Mouse (Mus musculus) embryonic facial prominence, embryonic 10.5 days (tissue): Measurements from ENCODE around the gene Krtap3-1. TPM values are rescaled to one million over a fixed set of nuclear protein-coding genes. Genes with fewer than 3 reads are reported as not detected.
A peak's percentile ranks its signal among the peaks of the same experiment; 100 is the strongest.
"Not testable (repeated sequence)": the region's sequence is repeated elsewhere in the genome, so short reads cannot be mapped to it uniquely, and the experiment has no call there.

Experiments
- DNase-seq: peaks from one replicate; pipeline ENCODE4 v3.0.0-alpha.2; 2017; ENCODE audit warnings: low spot score
- H3K27ac ChIP-seq: fragments of 300-500 bp; sonication (generic); replicated peaks from 2 replicates; pipeline ENCODE4 v1.5.1; 2016; ENCODE audit warnings: mild to moderate bottlenecking
- H3K27me3 ChIP-seq: fragments of 300-500 bp; sonication (generic); replicated peaks from 2 replicates; pipeline ENCODE4 v1.6.1; 2016; ENCODE audit warnings: low read depth, mild to moderate bottlenecking; ENCODE audit not compliant: poor library complexity, severe bottlenecking
- H3K36me3 ChIP-seq: fragments of 300-500 bp; sonication (generic); replicated peaks from 2 replicates; pipeline ENCODE4 v1.6.1; 2016; ENCODE audit warnings: mild to moderate bottlenecking, moderate library complexity
- H3K4me1 ChIP-seq: fragments of 300-500 bp; sonication (generic); 2 replicates; pipeline ENCODE4 v1.6.1; 2016
- H3K4me3 ChIP-seq: fragments of 300-500 bp; sonication (generic); 2 replicates; pipeline ENCODE4 v1.5.1; 2016; ENCODE audit warnings: mild to moderate bottlenecking, moderate library complexity
- H3K9me3 ChIP-seq: fragments of 300-500 bp; sonication (generic); 2 replicates; pipeline ENCODE4 v1.6.1; 2016; ENCODE audit warnings: mild to moderate bottlenecking
- WGBS: fragments of 180-500 bp; shearing (Covaris S2); methylation state at CpG from one replicate; pipeline ENCODE4 v1.1.7; 2016; 5-methylcytosine and 5-hydroxymethylcytosine counted together
- polyA plus RNA-seq: library from polyadenylated mRNA; unstranded; fragments of >200 nt; fragmentation: Nextera tagmentation; extraction: Ambion mirVana; gene quantifications from 2 replicates; pipeline ENCODE4 v1.2.1, GENCODE M21; 2016

The Krtap3-1 gene
- polyA plus RNA-seq: not detected in 2 replicates

DNA sequence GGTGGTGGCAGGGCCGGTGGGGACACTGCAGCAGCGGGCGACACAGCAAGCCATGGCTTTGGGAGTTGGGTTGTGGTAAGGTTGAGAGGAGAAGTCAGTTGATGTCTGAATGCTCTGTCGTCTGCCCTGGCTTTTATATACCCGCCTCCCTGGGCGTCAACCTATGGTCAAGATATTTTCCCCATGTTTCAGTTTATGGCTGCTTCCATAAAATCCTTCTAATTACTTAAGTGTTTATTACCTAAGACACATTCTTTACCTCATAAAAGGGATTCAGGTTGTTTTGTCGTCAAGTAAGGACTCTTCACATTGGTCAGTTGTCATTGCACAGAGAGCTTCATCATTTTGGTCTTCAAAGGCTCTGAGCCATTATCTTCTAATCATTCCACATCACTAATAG is at the start of gene Krtap3-1:
Krtap3-1 (minus strand) TSS at position 101 of the 400 bp plus-strand sequence.
- H3K27me3 ChIP-seq: no peaks in the 10 kb centered on the region
- no peak within 1 kb of the TSS for H3K27ac ChIP-seq
- no peak within 1 kb of the TSS for H3K4me3 ChIP-seq
- WGBS: 93% methylated on average over 7 of the region's 7 CpGs
- H3K9me3 ChIP-seq: no peaks in the 10 kb centered on the region
- no peaks in the 10 kb centered on the region for H3K4me1 ChIP-seq
- DNase-seq: no peak
- no peaks in the 10 kb centered on the region for H3K36me3 ChIP-seq

DNA sequence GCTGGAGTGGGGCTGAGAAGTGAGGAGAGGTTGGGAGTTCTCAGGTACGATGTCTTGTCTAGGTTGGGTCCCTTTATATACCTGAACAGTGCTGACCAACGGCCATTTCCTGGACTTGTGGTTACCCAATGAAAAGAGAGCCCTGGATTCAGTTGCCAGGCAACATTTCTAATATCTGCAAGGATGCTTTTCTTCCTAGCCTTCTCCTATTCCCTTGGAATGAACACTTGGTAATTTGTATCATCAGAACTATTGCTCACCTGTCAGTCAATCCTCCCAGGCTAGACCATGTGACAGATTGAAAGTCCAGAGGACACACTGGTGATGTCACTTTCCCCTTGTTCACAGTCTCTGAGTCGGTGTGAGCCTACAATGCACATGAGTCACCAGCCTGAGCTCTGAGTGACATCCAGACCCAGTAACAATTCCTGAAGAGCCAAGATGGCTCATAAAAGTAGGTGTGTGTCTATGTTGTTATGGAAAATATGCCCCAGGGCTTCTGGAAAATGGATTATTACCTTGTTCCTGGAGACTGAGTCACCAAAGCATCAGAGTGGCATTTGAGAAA is 48.5 kb upstream of the Krtap3-1 start, which contains the start of gene Krtap2-4:
Krtap2-4 (minus strand) TSS at position 51 of the 568 bp plus-strand sequence.
- no peak within 1 kb of the TSS for H3K4me3 ChIP-seq
- no peaks in the 10 kb centered on the region for H3K36me3 ChIP-seq
- H3K27me3 ChIP-seq: no peaks in the 10 kb centered on the region
- 80% methylated on average over 3 of the region's 3 CpGs for WGBS
- no peak for DNase-seq
- H3K4me1 ChIP-seq: no peaks in the 10 kb centered on the region
- H3K27ac ChIP-seq: no peak within 1 kb of the TSS
- H3K9me3 ChIP-seq: no peaks in the 10 kb centered on the region

DNA sequence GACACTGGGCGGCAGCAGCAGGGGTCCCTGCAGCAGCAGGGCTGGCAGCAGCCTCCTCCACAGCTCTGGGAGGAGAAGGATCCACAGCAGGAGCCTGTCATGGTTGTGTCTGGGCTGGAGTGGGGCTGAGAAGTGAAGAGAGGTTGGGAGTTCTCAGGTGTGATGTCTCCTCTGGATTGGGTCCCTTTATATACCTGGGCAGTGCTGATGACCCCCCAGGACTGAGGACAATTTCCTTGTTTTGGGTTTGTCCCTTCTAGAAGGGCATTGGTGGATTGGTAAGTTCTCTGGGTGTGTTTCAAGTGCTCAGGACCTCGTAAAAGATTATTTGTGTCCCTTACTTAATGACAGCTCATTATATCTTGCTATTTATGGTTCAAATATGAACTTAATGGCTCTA is 43.7 kb upstream of the Krtap3-1 start, which contains the start of gene Gm11937:
Gm11937 (minus strand) TSS at position 101 of the 400 bp plus-strand sequence.
- DNase-seq, H3K4me3 ChIP-seq, H3K4me1 ChIP-seq, H3K36me3 ChIP-seq, H3K27ac ChIP-seq, H3K27me3 ChIP-seq, H3K9me3 ChIP-seq: not testable (repeated sequence)
- WGBS: 71% methylated on average over 1 of the region's 2 CpGs

DNA sequence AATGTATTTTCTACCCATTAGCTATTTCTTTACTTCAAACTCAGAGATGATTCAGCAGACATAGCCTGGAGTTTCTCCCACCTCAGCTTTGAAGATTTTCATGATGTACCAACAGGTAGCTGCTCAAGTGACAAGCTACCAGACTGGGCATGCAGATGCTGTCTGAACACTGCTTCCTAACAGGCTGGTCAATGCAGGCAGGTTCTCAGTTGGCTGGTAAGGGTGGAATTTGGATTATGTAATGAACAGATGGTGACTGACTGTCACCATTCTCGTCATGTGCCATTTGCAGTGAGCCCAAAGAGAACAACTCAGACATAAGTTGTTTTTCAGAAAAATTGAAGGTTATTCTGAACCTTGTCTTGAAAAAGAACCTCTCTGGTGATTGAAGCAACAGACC is 42.7 kb upstream of the Krtap3-1 start:
- Histone ChIP-seq H3K4me1 (no peaks in the 10 kb centered on the region), H3K9me3 (no peaks in the 10 kb centered on the region), H3K4me3 (no peak overlapping the region), H3K27me3 (no peaks in the 10 kb centered on the region), H3K36me3 (no peaks in the 10 kb centered on the region), H3K27ac (no peak overlapping the region)
- no peak for DNase-seq
- WGBS: 73% methylated on average over 1 of the region's 1 CpGs

DNA sequence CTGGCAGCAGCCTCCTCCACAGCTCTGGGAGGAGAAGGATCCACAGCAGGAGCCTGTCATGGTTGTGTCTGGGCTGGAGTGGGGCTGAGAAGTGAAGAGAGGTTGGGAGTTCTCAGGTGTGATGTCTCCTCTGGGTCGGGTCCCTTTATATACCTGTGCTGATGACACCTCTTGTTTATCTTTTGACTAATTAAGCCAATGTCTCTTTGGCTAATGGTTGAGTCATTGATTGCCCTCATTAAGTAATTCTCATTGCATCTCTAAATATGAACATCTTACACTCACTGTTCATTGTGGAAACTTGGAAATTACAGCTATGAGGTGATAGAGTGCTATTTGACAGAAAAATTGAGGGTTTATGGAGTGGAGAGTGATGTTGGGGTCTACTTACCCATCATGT is 36.8 kb upstream of the Krtap3-1 start, which contains the start of gene Gm11938:
Gm11938 (minus strand) TSS at position 101 of the 400 bp plus-strand sequence.
- 76% methylated on average over 1 of the region's 1 CpGs for WGBS
- not testable (repeated sequence) for H3K4me1 ChIP-seq

DNA sequence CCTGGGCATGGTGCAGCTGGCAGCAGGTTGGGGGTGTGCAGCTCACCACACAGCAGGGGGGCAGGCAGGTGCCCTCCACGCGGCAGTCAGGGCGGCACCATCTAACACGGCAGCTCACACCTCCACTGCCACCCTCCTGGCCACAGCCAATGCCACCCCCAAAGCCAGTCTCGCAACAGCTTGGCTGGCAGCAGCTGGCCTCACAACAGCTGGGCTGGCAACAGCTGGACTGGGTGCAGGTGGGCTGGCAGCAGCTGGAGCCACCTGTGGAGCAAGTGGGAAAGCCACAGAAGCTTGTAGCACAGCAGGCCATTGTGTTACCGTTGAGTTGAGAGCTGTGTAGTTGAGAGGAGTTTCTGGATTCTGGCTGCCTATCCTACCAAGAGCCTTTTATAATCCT is 31.3 kb upstream of the Krtap3-1 start, which contains the start of gene Krtap9-3:
Krtap9-3 (minus strand) TSS at position 364 of the 400 bp plus-strand sequence.
- WGBS: 81% methylated on average over 6 of the region's 6 CpGs
- H3K36me3 ChIP-seq, H3K9me3 ChIP-seq, H3K4me3 ChIP-seq, H3K27ac ChIP-seq, H3K4me1 ChIP-seq, H3K27me3 ChIP-seq, DNase-seq: not testable (repeated sequence)

More for the DNA sequence above, 36.8 kb upstream of the Krtap3-1 start, which contains the start of gene Gm11938:
- H3K36me3 ChIP-seq, H3K27ac ChIP-seq, H3K27me3 ChIP-seq, DNase-seq, H3K9me3 ChIP-seq, H3K4me3 ChIP-seq: not testable (repeated sequence)

DNA sequence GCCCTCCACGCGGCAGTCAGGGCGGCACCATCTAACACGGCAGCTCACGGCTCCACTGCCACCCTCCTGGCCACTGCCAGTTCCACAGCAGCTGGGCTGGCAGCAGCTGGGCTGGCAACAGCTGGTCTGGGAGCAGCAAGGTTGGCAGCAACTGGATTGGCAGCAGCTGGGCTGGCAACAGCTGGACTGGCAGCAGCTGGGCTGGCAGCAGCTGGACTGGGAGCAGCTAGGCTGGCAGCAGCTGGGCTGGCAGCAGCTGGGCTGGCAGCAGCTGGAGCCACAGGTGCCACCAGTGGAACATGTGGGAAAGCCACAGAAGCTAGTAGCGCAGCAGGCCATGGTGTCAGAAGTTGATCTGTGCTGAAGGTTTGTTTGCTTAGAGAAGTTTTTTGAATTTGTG is 24.6 kb upstream of the Krtap3-1 start, which contains the start of gene Krtap1-3:
Krtap1-3 (minus strand) TSS at position 359 of the 400 bp plus-strand sequence.
- no peaks in the 10 kb centered on the region for H3K4me1 ChIP-seq
- 81% methylated on average over 6 of the region's 6 CpGs for WGBS
- H3K9me3 ChIP-seq: no peaks in the 10 kb centered on the region
- no peaks in the 10 kb centered on the region for H3K27me3 ChIP-seq
- no peak within 1 kb of the TSS for H3K27ac ChIP-seq
- no peak for DNase-seq
- no peak within 1 kb of the TSS for H3K4me3 ChIP-seq
- no peaks in the 10 kb centered on the region for H3K36me3 ChIP-seq

DNA sequence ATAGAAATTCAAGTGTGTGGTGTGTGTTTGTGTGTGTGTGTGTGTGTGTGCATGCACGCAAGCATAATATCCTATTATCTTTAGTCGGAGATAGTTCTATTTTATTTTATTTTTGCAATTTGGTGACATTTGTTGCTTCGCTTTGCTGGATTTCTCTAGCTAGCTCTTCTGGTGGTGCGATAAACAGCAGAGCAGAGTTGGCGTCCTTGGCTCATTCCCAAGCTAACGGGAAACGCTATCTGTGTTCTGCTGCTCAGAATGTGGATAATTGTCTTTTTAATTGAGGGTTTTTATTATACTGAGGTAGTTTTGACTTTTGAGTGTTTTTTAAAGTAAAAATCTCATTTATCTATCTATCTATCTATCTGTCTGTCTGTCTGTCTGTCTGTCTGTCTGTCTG is 18.7 kb upstream of the Krtap3-1 start:
- no peak overlapping the region for H3K27ac ChIP-seq
- WGBS: 93% methylated on average over 7 of the region's 7 CpGs

DNA sequence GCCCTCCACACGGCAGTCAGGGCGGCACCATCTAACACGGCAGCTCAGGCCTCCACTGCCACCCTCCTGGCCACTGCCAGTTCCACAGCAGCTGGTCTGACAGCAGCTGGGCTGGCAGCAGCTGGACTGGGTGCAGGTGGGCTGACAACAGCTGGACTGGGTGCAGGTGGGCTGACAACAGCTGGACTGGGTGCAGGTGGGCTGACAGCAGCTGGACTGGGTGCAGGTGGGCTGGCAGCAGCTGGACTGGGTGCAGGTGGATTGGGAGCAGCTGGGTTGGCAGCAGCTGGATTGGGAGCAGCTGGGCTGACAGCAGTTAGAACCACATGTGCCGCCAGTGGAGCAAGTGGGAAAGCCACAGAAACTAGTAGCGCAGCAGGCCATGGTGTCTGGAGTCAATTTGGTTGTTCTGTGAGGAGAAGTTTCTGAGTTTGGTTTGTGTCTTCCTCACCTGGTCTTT is 16.8 kb upstream of the Krtap3-1 start, which contains the start of gene Krtap1-4:
Krtap1-4 (minus strand) TSS at position 410 of the 460 bp plus-strand sequence.
- Histone ChIP-seq H3K36me3 (no peaks in the 10 kb centered on the region), H3K27me3 (no peaks in the 10 kb centered on the region), H3K27ac (no peak within 1 kb of the TSS), H3K4me1 (no peaks in the 10 kb centered on the region), H3K4me3 (no peak within 1 kb of the TSS), H3K9me3 (no peaks in the 10 kb centered on the region)
- WGBS: 87% methylated on average over 5 of the region's 5 CpGs
- no peak for DNase-seq

More for the DNA sequence above, 18.7 kb upstream of the Krtap3-1 start:
- Histone ChIP-seq H3K4me1 (no peaks in the 10 kb centered on the region), H3K27me3 (no peaks in the 10 kb centered on the region), H3K4me3 (no peak overlapping the region), H3K36me3 (no peaks in the 10 kb centered on the region), H3K9me3 (no peaks in the 10 kb centered on the region)
- no peak for DNase-seq

DNA sequence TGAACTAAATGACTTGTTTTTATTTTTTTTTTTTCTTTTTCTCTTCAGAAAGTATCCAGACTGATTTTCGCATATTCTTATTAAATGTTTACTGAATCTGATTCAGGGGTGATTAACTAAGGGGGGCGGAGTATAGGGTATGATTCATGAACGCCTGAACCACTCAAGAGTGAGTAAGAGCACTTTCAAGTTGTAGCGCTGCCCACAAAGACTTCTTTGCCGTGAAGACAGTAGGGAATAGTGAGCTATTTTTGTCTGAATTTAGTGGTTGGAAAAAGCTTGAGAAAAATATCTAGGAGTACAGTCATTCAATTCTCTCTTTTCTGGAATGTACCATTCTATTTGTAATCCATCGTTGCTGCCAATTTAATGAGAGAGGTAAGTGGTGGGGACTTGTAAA is 15.1 kb upstream of the Krtap3-1 start:
- H3K4me1 ChIP-seq: no peaks in the 10 kb centered on the region
- no peak overlapping the region for H3K4me3 ChIP-seq
- WGBS: 89% methylated on average over 6 of the region's 6 CpGs
- H3K27ac ChIP-seq: no peak overlapping the region
- no peaks in the 10 kb centered on the region for H3K36me3 ChIP-seq
- DNase-seq: no peak
- H3K9me3 ChIP-seq: no peaks in the 10 kb centered on the region
- H3K27me3 ChIP-seq: no peaks in the 10 kb centered on the region

DNA sequence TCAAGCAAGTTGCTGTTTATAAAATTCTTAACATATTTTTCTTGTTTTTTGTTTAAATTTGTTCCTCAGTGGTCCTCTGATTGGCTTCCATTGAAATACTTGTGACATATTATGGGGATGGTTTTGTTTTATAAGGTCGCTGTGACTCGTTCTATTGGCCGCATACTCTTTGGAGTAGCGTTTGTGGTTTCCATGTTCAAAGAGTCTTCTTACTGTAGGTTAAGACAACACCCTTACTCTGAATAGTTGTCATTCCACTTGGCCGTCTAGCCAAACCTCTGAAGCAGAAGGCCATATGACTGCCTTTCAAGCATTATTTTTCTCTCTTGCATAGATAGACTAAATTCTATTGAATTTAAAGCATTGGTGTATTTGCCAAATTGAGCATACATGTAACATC is 14.6 kb upstream of the Krtap3-1 start:
- no peak overlapping the region for H3K27ac ChIP-seq
- H3K36me3 ChIP-seq: no peaks in the 10 kb centered on the region
- no peak overlapping the region for H3K4me3 ChIP-seq
- no peaks in the 10 kb centered on the region for H3K27me3 ChIP-seq
- WGBS: 91% methylated on average over 5 of the region's 5 CpGs
- DNase-seq: no peak
- H3K4me1 ChIP-seq: no peaks in the 10 kb centered on the region
- no peaks in the 10 kb centered on the region for H3K9me3 ChIP-seq

DNA sequence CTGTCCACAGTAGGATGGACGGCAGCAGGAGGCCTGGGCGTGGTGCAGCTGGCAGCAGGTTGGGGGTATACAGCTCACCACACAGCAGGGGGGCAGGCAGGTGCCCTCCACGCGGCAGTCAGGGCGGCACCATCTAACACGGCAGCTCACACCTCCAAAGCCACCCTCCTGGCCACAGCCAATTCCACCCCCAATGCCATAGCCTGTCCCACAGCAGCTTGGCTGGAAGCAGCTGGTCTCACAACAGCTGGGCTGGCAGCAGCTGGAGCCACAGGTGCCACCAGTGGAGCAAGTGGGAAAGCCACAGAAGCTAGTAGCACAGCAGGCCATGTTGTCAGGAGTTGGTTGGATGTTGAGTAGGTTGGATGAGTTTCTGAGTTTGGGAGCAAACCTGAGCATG is 14.2 kb upstream of the Krtap3-1 start, which contains the start of gene Krtap1-5:
Krtap1-5 (minus strand) TSS at position 381 of the 400 bp plus-strand sequence.
- 88% methylated on average over 6 of the region's 6 CpGs for WGBS
- Histone ChIP-seq H3K36me3 (no peaks in the 10 kb centered on the region), H3K27ac (no peak within 1 kb of the TSS), H3K9me3 (no peaks in the 10 kb centered on the region), H3K4me1 (no peaks in the 10 kb centered on the region), H3K27me3 (no peaks in the 10 kb centered on the region), H3K4me3 (no peak within 1 kb of the TSS)
- no peak for DNase-seq

DNA sequence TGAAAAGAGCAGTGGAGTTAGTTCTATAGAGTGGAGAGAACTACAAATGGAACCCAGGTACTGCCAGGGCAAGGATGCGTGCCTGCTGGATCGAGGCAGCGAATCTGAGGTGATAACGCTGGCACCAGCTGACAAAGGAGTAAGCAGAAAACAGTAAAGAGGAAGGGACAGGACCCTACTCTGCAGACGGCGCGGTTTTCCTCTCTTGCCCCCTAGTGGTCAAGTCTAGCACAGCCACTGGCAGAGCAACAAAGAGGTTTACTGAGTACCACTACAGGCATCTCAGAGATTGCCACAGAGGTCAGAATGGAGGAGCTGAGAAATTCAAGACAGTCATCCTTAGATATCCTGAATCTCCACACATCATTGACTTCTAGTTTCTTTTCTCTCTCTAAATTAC is 7.7 kb upstream of the Krtap3-1 start:
- Histone ChIP-seq H3K36me3 (no peaks in the 10 kb centered on the region), H3K4me1 (no peaks in the 10 kb centered on the region), H3K27me3 (no peaks in the 10 kb centered on the region), H3K4me3 (peak overlapping the region; percentile 38), H3K9me3 (no peaks in the 10 kb centered on the region), H3K27ac (no peak overlapping the region)
- WGBS: 5% methylated on average over 7 of the region's 7 CpGs
- DNase-seq: peak; percentile 84
